Mouse (Mus musculus) CD4-positive, CD25-positive, alpha-beta regulatory T cell, adult 2 months (primary cell): ENCODE data around the gene Slc26a5.

Source experiments
- DNase-seq: peaks from one replicate; pipeline ENCODE4 v3.0.0-alpha.2; 2012; ENCODE audit warnings: low read depth, low spot score

The Slc26a5 gene

DNA sequence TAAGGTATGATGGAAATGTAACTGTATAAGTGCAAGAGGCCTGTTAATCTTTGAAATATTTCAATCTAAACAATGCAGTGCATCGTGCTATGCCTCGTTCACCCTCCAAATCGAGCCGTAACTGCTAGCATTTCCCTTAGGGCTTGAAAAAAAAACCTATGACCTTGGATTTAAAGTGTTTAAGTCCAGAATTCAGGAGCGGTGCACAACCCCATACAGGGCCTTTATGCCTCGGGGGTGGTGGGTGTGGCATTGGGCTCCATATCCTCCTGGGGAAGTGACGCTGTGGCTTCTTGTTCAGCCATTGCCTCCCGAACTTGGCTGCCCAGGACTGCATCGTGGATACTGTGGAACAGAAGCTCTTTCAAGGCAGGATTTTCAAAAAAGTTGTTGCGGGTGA, 54.5 kb downstream of the Slc26a5 start:
- DNase-seq: no peak

DNA sequence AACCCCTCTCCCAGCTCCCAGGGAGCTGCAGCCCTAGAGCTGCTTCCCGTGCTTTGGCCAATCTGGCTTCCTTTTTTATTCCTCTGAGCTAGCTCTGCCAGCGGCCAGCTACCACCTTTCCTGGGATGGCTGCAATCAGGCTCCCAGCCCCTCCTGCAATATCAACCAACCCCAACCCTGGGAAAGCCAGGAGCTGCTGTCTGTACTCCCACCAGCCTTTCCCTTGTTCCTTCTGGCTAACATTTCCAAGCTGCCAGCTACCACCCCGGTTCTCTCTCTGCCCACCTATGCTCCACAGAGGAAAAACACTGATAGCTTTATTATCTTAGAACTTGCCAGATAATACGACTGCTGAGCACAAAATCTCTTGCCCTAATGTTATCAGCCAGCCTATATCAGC, 60.6 kb downstream of the Slc26a5 start:
- no peak for DNase-seq

GRCm38 (mm10) chr5:21803691-21804188, 61.7 kb downstream of the Slc26a5 start:
- no peak for DNase-seq

DNA sequence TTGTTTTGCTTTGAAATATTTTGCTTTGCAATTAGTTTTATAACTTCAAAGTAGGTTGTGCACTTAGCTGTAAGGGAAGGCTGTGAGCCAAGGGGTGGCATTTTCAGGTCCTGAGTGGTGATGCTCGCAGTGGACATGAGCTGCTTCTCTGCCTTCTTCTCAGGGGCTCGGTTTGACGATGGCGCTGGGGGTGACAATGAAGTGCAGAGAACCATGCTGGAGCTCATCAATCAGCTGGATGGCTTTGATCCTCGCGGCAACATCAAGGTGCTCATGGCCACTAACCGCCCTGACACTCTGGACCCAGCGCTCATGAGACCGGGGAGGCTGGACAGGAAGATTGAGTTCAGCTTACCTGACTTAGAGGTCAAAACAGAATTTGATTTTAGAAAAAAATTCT, 62.5 kb downstream of the Slc26a5 start:
- DNase-seq: no peak

DNA sequence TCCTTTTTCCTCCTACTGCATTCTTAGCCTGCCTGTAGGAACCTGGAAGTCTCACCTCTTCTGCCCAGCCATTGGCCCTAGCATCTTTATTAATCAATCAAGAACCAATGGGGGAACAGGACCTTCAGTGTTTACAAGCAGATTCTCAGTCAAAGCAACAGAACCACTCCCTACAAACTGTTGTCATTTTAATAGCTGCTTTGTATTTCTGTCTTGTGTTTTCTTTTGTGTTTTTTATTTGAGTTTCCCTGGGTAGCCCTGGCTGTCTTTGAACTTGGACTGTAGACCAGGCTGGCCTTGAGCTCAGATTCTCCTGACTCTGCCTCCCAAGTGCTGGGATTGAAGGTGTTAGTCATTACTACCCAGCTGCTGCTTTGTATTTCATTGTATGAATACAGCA, 73.2 kb downstream of the Slc26a5 start:
- DNase-seq: no peak

DNA sequence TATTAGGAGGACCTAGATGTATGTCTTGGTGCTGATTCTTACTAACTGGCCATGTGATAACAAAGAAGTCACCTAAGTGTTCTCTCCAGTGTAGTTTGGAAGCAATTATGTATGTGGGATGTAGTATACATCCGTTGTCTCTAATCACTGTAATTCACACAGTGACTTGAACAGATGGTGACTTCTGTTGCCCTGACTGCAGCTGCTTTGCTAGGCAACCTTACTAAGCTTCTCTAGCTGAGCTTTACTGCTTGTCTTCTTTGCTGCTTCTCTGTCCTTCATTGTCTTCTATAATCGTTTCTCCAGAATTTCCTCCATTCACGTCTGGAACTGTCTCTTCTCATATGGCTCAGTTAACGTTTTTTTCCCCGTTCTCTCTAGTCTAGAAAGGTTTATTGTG, 76.3 kb downstream of the Slc26a5 start:
- DNase-seq: no peak

DNA sequence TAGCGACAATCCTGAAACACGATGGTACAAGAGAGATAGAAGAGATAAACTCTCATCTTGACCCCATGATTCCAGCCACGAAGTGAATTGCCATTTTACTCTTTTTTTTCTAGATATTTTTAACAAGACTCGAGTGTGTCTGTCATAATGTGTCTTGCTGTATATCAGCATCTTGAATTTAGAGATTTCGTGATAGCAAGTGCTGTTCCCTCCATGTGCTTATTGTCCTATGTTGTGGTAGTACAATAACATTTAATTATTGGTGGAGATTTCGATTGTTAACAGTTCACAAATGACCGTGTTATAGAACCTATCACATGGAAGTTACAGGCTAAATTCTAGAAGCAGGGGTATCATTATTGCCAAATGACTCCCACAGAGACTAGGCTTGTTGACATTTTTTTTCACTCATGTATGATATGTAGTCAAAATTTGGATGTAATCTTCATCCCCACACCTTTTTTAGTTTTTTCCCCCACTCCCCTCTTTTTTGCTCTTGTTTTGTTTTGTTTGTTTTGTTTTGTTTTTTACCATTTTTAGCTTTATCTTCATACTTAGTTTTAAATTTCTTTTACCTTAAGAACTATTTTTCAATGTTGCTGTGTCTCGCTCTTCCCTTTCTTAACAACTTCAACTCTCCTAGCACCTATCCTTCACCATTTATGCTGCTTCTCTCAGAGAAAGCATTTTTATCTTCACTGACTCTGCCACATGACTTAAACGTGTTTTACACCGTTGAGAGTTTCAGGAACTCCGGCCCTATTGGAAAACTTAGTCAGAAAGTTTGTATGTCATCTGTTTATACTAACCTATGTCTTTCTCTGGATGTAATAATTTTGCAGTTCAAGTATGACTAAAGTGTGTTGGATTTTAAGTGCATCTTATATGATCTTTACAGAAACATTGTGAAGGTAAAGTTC, 78.0 kb downstream of the Slc26a5 start:
- DNase-seq: no peak

DNA sequence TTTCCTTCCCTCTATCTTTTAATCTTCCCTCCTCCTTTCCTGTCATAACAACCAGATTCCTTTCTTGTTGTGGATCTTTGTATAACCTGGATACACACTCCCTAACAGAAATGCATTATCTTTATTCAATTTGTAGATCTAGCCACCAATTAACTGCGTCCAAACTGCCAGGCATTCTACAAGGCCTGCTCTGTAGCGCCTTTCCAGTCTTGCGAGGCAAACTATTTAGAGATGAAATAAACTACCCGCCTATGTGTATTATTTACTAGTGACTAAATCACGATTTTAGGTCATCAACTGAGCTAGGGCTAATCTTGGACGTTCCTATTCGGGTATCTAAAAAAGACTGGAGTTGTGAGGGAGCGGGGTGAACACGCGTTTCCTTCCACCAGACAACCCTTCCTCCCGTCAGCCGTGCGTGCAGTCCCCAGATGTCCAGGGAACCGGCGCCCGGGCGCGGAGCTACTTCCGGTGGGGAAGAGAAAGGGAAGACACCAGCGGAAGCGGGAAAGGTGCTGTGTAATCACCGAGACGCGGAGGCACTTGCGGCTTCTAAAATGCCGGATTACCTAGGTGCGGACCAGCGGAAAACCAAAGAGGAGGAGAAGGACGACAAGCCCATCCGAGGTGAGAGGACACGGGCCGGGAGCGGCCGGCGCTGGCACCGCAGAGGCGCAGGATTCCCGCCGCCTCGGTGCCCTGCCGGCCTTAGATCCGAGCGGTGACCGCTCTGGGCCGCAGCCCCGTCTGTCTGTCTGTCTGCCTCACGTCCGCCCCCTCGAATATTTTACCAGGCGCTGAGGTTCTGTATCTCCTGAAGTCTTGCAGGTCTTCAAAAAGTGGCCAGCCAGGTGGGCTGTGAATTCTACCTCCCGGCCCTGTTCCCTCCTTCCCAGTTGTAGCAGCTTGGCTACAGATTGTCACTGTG, 78.9 kb downstream of the Slc26a5 start:
- peak; percentile 93 for DNase-seq

DNA sequence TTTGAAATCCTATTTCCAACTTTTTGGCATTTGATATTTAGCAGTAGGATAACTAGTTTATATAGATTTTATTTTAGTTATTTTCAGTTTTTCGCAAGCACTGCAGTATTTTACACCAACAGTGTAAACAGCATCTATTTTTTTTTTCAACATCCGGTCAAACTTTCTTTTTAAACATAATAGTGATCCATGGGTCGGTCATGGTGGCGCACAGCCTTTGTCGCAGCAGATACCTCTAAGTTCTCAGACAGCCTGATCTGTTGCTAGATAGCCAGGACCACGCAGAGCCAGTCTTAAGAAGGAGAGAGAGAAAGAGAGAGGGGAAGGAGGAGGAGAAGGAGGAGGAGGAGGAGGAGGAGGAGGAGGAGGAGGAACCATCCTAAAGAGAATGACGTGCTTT, 79.6 kb downstream of the Slc26a5 start:
- no peak for DNase-seq

- peak; percentile 93 for DNase-seq
Measured at GRCm38 (mm10) chr5:21785053-21785452, 80.4 kb downstream of the Slc26a5 start, which contains the start of the genes Dnajc2 and Psmc2. Gene Dnajc2, minus strand, starts transcription at chr5:21785251. Gene Psmc2, plus strand, starts transcription at chr5:21785283.

GRCm38 (mm10) chr5:21784161-21785052, 81.0 kb downstream of the Slc26a5 start:
- peak; percentile 43 for DNase-seq

DNA sequence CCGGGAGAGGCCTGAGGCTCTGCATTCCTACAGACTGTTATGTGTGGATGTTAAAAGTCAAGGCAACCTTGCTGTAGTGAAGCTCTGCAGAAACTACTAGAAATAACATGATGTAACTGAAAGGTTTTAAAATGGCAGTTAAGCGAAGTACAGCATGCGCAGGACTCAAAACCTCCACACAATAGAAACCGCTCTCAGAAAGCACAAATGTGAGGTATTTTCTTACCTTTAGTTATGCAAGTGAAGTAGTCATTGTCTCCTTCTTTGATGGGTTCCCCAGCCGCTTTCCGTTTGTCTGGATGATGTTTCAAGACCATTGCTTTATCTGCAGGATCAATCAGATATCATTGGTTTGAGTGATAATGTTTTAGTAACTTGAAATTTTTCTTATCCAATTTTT, 88.9 kb downstream of the Slc26a5 start:
- DNase-seq: no peak

GRCm38 (mm10) chr5:21769841-21770240, 95.6 kb downstream of the Slc26a5 start:
- DNase-seq: no peak

GRCm38 (mm10) chr5:21768506-21768905, 96.9 kb downstream of the Slc26a5 start:
- no peak for DNase-seq
